Mouse (Mus musculus) liver, embryonic 14.5 days (tissue): Measurements from ENCODE around the gene Zfp598.

Source experiments
- CTCF ChIP-seq: IDR thresholded peaks from 2 replicates; pipeline ENCODE4 v1.5.1; 2016; ENCODE audit warnings: antibody characterized with exemption, low read depth, control low read depth
- EP300 ChIP-seq: IDR thresholded peaks from 2 replicates; pipeline ENCODE4 v1.6.1; 2016; ENCODE audit warnings: antibody characterized with exemption, low read depth

DNA sequence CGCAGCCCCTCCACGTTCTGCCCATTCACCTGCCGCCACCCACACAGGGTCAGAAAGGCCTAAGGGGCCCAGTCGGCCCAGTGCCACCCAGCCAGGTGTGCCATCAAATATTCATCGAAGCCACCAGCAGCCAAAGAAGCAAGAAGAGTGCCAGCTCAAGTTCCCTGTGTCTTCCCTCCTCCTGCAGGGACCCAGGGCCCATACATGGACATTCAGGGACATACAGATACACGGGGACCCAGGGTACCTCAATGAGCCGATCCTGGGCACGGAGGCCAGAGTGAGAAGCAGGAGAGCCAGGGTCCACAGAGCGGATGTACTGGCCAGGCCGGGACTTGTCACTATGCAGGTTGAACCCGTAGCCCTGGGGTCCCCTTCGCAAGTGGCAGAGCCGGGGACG is 27.5 kb upstream of the Zfp598 start:
- TF ChIP-seq EP300 (no peak), CTCF (no peak)
